Mouse (Mus musculus) NIH3T3 (cell line): ENCODE data around the gene Pdcd1lg2.

ENCODE experiments used
- DNase-seq: peaks from one replicate; pipeline ENCODE4 v3.0.0-alpha.2; 2012; ENCODE audit warnings: low read depth

The Pdcd1lg2 gene

DNA sequence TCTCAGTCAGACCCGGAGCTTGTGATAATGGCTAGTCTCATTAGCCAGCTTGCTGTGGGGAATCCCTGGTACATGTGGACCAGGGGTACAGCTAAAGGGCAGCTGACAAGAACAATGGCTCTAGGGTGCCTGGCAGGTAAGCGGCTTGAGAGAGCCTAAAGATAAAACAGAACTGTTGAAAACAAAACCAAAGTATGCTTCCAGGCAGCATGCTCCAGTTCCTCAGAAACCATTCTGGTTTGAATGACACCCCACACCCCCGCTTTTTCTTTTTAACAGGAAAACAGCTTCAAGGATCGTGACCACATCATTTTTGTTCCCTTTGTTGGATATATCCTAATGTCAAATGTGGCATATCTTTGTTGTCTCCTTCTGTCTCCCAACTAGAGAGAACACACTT lies at the start of gene Pdcd1lg2:
Gene Pdcd1lg2 (plus strand): TSS at position 301 of the 400 bp plus-strand sequence.
- DNase-seq, result no peak

DNA sequence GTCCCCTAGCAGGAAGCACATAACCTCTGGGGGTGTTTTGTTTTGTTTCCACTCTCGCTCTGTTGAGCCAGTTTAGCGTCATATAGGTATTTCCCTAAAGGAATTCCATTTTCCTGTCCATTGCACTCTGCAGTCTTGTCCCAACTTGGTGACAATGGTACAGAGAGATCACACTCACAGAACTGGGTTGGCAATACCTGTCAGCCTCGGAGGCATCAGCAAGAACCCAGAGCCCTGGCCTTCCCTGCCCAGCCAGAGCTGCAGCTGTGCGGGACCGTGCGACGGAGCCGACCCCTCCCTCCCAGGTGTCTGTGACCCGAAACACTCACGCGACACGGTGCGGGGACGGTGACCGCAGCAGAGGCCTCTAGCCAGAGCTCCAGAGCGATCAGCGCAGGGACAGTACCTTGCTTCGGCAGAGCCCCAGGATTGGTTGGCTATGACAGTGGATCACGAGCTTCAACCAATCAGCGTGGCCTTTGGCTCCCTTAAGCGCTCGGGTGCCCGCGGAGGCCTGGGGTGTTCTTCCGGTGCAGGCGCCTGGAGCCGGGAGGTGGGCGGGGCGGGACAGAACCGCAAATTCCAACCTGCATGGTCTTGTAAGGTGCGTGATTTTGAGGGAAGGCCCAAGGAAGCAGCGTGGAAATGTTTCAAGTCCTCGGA lies 49.1 kb upstream of the Pdcd1lg2 start:
- peak; percentile 95 for DNase-seq

GRCm38 (mm10) chr19:29362173-29362930 lies 48.4 kb upstream of the Pdcd1lg2 start:
- no peak for DNase-seq

- no peak for DNase-seq
These were observed 47.2 kb upstream of the Pdcd1lg2 start for GRCm38 (mm10) chr19:29363557-29363956.

- no peak for DNase-seq
These were observed 46.6 kb upstream of the Pdcd1lg2 start for GRCm38 (mm10) chr19:29364076-29364475.

- DNase-seq, result no peak
These were observed 45.6 kb upstream of the Pdcd1lg2 start for GRCm38 (mm10) chr19:29365105-29365504.

GRCm38 (mm10) chr19:29366226-29366968 lies 44.3 kb upstream of the Pdcd1lg2 start:
- DNase-seq, result no peak

DNA sequence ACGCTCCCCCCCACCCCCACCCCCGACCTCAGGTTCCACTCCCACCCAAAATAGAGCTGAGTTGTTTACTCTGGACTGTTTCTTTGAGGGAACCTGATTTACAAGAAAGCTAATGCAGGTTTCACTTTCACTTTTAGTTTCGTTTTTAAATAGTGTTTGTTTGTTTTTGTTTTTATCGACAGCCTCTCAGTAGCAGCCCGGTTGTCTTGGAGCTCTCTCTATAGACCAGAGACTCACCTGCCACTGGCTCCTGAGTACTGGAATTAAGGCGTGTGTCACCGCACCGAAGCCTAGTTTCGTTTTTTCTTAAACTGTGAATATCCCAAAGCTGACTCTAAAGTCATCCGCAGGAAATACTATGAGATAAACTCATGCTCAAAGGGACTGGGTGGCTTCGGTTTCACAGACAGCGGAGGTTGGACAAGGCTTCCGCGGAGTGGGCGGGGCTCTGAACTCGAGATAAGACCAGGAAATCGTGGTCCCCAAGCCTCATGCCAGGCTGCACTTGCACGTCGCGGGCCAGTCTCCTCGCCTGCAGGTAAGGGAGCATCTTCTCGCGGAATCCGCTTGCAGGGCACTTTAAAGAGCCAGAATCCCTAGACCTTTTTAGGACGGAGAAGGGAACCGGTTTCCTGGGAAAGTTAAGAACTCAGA lies 43.6 kb upstream of the Pdcd1lg2 start, which contains the start of the genes Plgrkt and Cd274:
Gene Plgrkt (minus strand): TSS at position 422 of the 654 bp plus-strand sequence.
Gene Cd274 (plus strand): TSS at position 487 of the 654 bp plus-strand sequence.
- DNase-seq, result peak; percentile 74

DNA sequence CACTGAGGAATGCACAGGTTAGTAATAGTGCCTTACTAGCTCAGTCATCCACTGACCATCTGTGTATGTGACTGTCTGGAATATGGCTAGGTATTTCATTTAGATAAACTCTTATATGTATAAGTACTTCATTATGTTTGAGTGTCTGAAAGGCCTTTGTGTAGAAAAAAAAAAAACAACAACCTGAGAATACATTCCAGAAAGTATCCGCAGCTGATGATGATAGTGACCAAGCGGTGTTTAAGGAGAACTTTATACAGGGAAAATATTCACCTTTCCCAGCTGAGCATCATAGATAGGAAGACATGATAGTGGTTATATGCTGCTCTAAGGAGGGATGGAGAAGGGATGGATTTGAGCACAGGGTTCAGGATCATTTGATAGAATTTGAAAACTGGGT lies 42.7 kb upstream of the Pdcd1lg2 start:
- no peak for DNase-seq

DNA sequence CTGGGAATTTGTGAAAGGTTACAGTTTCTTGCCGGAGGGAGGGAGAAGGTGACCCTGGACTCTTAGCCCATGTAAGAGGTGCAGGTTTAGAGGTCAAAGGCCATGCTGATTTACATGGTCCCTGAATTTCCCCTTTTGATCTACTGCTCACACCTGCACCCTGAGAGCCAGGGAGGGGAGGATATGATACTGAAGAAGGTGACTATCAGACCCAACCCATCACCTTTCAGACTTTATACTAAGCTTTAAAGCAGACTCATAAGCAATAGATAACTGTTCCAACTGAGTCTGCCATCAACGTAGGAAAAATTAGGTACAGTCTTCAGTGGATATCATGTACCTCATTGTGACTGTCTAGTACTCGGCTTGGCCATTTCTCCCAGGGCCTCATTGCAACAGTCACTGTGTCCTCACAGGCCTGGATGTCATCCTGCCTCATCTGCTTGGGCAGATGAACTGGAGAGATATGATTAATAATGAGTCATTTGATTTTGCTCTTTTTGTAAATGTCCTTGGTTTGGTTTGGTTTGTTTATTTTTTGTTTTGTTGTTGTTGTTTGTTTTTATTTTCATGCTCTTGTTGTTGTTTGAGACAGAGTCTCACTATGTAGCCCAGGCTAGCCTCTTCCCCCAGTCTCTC lies 41.9 kb upstream of the Pdcd1lg2 start:
- no peak for DNase-seq

- DNase-seq, result no peak
These were observed 40.6 kb upstream of the Pdcd1lg2 start for GRCm38 (mm10) chr19:29370112-29370511.

- no peak for DNase-seq
These were observed 40.0 kb upstream of the Pdcd1lg2 start for GRCm38 (mm10) chr19:29370545-29371283.

DNA sequence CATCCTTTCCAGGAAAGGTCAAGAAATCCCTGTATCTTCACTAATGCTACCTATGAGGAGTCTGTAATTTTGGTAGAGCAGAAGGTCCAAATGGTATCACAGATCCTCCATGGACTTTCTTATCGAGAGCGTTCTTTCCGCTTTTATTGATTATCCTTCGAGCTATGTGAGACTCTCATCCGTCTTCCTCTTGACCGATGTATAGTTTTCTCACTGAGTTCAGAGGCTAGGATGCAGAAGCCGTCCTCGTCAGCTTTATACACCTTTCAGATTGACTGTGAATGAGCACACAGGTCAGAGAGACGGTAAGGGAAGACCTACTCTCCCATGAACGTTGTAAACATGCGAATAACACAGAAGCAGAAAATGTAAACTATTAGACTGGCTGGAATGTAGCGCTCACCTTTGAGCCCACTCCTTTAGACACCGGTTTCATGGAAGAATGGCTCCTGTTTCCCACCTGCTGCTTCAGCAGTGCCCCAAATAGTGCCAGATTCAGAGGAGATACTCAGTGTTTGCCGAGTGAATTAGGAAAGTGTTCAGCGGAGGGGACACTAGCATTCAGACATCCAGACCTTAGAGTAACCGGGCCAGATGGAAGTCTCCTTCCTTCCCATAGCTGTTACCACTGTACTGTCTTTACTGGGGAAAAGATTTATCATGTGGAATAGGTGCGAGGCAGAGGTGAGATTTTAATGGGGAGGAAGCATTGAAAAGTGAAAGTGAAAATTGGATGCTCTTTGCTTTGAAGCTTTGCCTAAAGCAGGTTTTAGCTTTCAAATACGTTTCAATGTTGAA lies 39.2 kb upstream of the Pdcd1lg2 start:
- DNase-seq, result no peak

GRCm38 (mm10) chr19:29372138-29372537 lies 38.6 kb upstream of the Pdcd1lg2 start:
- peak; percentile 56 for DNase-seq

- no peak for DNase-seq
These were observed 38.1 kb upstream of the Pdcd1lg2 start for GRCm38 (mm10) chr19:29372621-29373020.

- no peak for DNase-seq
These were observed 37.3 kb upstream of the Pdcd1lg2 start for GRCm38 (mm10) chr19:29373438-29373837.

- no peak for DNase-seq
These were observed 35.8 kb upstream of the Pdcd1lg2 start for GRCm38 (mm10) chr19:29374947-29375346.

- DNase-seq, result no peak
These were observed 34.3 kb upstream of the Pdcd1lg2 start for GRCm38 (mm10) chr19:29376382-29376781.

- no peak for DNase-seq
These were observed 30.7 kb upstream of the Pdcd1lg2 start for GRCm38 (mm10) chr19:29379839-29380603.
